Comparison of ENCODE assay signal across 20 mouse cellular contexts in genomic region chr1:107975626-107976335, GRCm38 (mm10).
DNase-seq lines count a peak whose midpoint lies in the region; ATAC-seq lines count a peak whose summit lies in the region.
"Had no signal": no experiment of that assay in that cellular context is flagged by ENCODE, and none has a peak within 500 bp of the region (broad histone marks: within the 10 kb centered on the region; RNA-seq: fewer than 3 reads in every experiment).

No protein-coding gene starts in this region.

- WGBS in hindbrain, embryonic 11.5 days: 27% methylated on average over 8 of the region's 8 CpGs
- 26% methylated on average over 8 of the region's 8 CpGs for WGBS in hindbrain, embryonic 16.5 days
- WGBS in midbrain, embryonic 13.5 days: 9% methylated on average over 8 of the region's 8 CpGs

- no peak overlapping the region for H3K4me2 ChIP-seq in hindbrain, embryonic 11.5 days (replicated peaks; ENCODE audit: low read depth, low read length)
- no peak overlapping the region for H3K4me2 ChIP-seq in hindbrain, embryonic 16.5 days (ENCODE audit: low read length)
- no peak overlapping the region for H3K4me2 ChIP-seq in midbrain, embryonic 13.5 days (replicated peaks)
- H3K4me2 ChIP-seq: intestine, embryonic 15.5 days; neural tube, embryonic 12.5 days had no signal

- no peak overlapping the region for H3K4me3 ChIP-seq in hindbrain, embryonic 11.5 days (ENCODE audit: low read depth, low read length)
- no peak overlapping the region for H3K4me3 ChIP-seq in hindbrain, embryonic 16.5 days (ENCODE audit: low read length)
- no peak overlapping the region for H3K4me3 ChIP-seq in midbrain, embryonic 13.5 days (replicated peaks)
- H3K4me3 ChIP-seq: erythroblast, embryonic 14.5 days; heart, embryonic 10.5 days; intestine, embryonic 15.5 days; neural tube, embryonic 12.5 days had no signal

- peak; percentile 58; the same call in 1 of the 2 replicates for ATAC-seq in hindbrain, embryonic 11.5 days (ENCODE audit: low FRiP score)
- no peak for ATAC-seq in hindbrain, embryonic 16.5 days
- ATAC-seq in midbrain, embryonic 13.5 days: peak; percentile 55
- ATAC-seq: intestine, embryonic 15.5 days had no signal

- no peaks in the 10 kb centered on the region for H3K4me1 ChIP-seq in hindbrain, embryonic 11.5 days (replicated peaks; ENCODE audit: control insufficient read depth, insufficient read depth, low read length)
- no peaks in the 10 kb centered on the region for H3K4me1 ChIP-seq in hindbrain, embryonic 16.5 days (ENCODE audit: control insufficient read depth, insufficient read depth, low read depth, low read length)
- H3K4me1 ChIP-seq in midbrain, embryonic 13.5 days (replicated peaks): peaks cover 34% of the 10 kb centered on the region
- H3K4me1 ChIP-seq: heart, embryonic 10.5 days; intestine, embryonic 15.5 days; neural tube, embryonic 12.5 days had no signal

- DNase-seq in hindbrain, embryonic 11.5 days (ENCODE audit: low spot score): peak; percentile 14
- DNase-seq in ZHBTc4 (ENCODE audit: low read depth, low spot score): peak; percentile 35
- peak; percentile 8 for DNase-seq in embryo, embryonic 11 days
- no peak for DNase-seq in heart, postnatal 4 days
- no peak for DNase-seq in testis, postnatal 14 days (ENCODE audit: low spot score)
- DNase-seq: adrenal gland, postnatal 14 days; cerebellum, adult 2 months; gastrocnemius, postnatal 25 days; heart, postnatal 10 days; layer of hippocampus, postnatal 36 days; lung, adult 2 months; lung, postnatal 36 days; thymus, postnatal 36 days had no signal

- no peak overlapping the region for H3K9ac ChIP-seq in hindbrain, embryonic 11.5 days (ENCODE audit: low read depth, low read length)
- no peak overlapping the region for H3K9ac ChIP-seq in hindbrain, embryonic 16.5 days (ENCODE audit: low read depth, low read length)
- H3K9ac ChIP-seq in midbrain, embryonic 13.5 days (replicated peaks): no peak overlapping the region
- H3K9ac ChIP-seq: intestine, embryonic 15.5 days; neural tube, embryonic 12.5 days had no signal

- no peaks in the 10 kb centered on the region for H3K9me3 ChIP-seq in hindbrain, embryonic 11.5 days (ENCODE audit: control insufficient read depth, low read length)
- H3K9me3 ChIP-seq in hindbrain, embryonic 16.5 days (ENCODE audit: control insufficient read depth, low read length): no peaks in the 10 kb centered on the region
- no peaks in the 10 kb centered on the region for H3K9me3 ChIP-seq in midbrain, embryonic 13.5 days
- H3K9me3 ChIP-seq: heart, embryonic 10.5 days; intestine, embryonic 15.5 days; neural tube, embryonic 12.5 days had no signal

- H3K36me3 ChIP-seq in hindbrain, embryonic 11.5 days (ENCODE audit: control insufficient read depth, insufficient read depth, low read length): no peaks in the 10 kb centered on the region
- H3K36me3 ChIP-seq in hindbrain, embryonic 16.5 days (ENCODE audit: control insufficient read depth, insufficient read depth, low read length): no peaks in the 10 kb centered on the region
- H3K36me3 ChIP-seq in midbrain, embryonic 13.5 days: no peaks in the 10 kb centered on the region
- H3K36me3 ChIP-seq: G1E; heart, embryonic 10.5 days; intestine, embryonic 15.5 days; neural tube, embryonic 12.5 days had no signal

- no peaks in the 10 kb centered on the region for H3K27me3 ChIP-seq in hindbrain, embryonic 11.5 days (ENCODE audit: control insufficient read depth, insufficient read depth, low read length)
- no peaks in the 10 kb centered on the region for H3K27me3 ChIP-seq in hindbrain, embryonic 16.5 days (replicated peaks; ENCODE audit: control insufficient read depth, insufficient read depth, low read length)
- peaks cover 6% of the 10 kb centered on the region; the same call in 1 of the 2 replicates for H3K27me3 ChIP-seq in midbrain, embryonic 13.5 days
- H3K27me3 ChIP-seq: intestine, embryonic 15.5 days; neural tube, embryonic 12.5 days had no signal

- no peak overlapping the region for H3K27ac ChIP-seq in hindbrain, embryonic 11.5 days (ENCODE audit: low read depth, low read length)
- no peak overlapping the region for H3K27ac ChIP-seq in hindbrain, embryonic 16.5 days (ENCODE audit: low read depth, low read length)
- no peak overlapping the region for H3K27ac ChIP-seq in midbrain, embryonic 13.5 days
- H3K27ac ChIP-seq: heart, embryonic 10.5 days; intestine, embryonic 15.5 days; neural tube, embryonic 12.5 days had no signal

Comparison
In these comparisons a context has a peak if more than half of its experiments do, and no peak if none do; other contexts are left out.
1. DNase-seq: peak in hindbrain, embryonic 11.5 days (single experiment), ZHBTc4 (single experiment) and embryo, embryonic 11 days (single experiment); none in heart, postnatal 4 days (single experiment) and testis, postnatal 14 days (single experiment).